Mouse (Mus musculus): ENCODE measurements around the gene Emid1. TPM values are rescaled to one million over a fixed set of nuclear protein-coding genes. Genes with fewer than 3 reads are reported as not detected.
"Not testable (repeated sequence)": the region's sequence is repeated elsewhere in the genome, so short reads cannot be mapped to it uniquely, and the experiment has no call there.

The Emid1 gene
- total and polyA plus RNA-seq, 3 experiments = not detected

- Histone ChIP-seq H3K4me2 (ENCODE audit: insufficient read depth, low read depth, poor library complexity, severe bottlenecking) (no peak overlapping the region), H3K79me2 (replicated peaks; ENCODE audit: control insufficient read depth, extremely low read depth, insufficient read depth, poor library complexity, severe bottlenecking) (peaks cover 86% of the 10 kb centered on the region), H3K27me3 (replicated peaks) (no peaks in the 10 kb centered on the region), H3K9me3 (replicated peaks; ENCODE audit: low read length) (no peaks in the 10 kb centered on the region), H3K4me3 (replicated peaks in 1 of 3; ENCODE audit: low read depth in 2 of 3, low read length in 2 of 3, poor library complexity in 1 of 3) (no peak overlapping the region), H3K27ac (ENCODE audit: insufficient read depth, low read depth) (no peak overlapping the region), H3K4me1 (ENCODE audit: control insufficient read depth in 1 of 2, insufficient read depth in 2 of 2) (peaks cover 0 to 18% of the 10 kb centered on the region in 2 experiments; a peak in 2 of 4 replicates), H3K9ac (ENCODE audit: insufficient read depth, low read depth) (no peak overlapping the region), H3K36me3 (replicated peaks in 1 of 2; ENCODE audit: control insufficient read depth in 1 of 2, insufficient read depth in 1 of 2, low read length in 1 of 2) (peaks cover 76 to 97% of the 10 kb centered on the region in 2 experiments)
- DNase-seq (ENCODE audit: extremely low read depth) = no peak
- in situ Hi-C loops (cut with MboI; ENCODE audit: low pct_ligation_motif_present, low pct_unique_long_range_greater_than_20kb, low sequenced_read_pairs) = no loop called here
- dilution Hi-C loops (cut with MboI; ENCODE audit: extremely low pct_ligation_motif_present, extremely low pct_unique_long_range_greater_than_20kb, low sequenced_read_pairs) = no loop called here
- TF ChIP-seq ETS1 (conservative IDR thresholded peaks at IDR 0.05; ENCODE audit: low read depth, low read length) (no peak), MXI1 (IDR thresholded peaks at IDR 0.05; ENCODE audit: low read depth, low read length) (no peak), NELFE (IDR thresholded peaks at IDR 0.05; ENCODE audit: low read depth, low read length) (no peak), ZC3H11A (IDR thresholded peaks at IDR 0.05; ENCODE audit: low read depth, low read length) (no peak), MEF2A (IDR thresholded peaks at IDR 0.05; ENCODE audit: borderline replicate concordance, low read depth, low read length) (no peak)
These were observed 62.9 kb downstream of the Emid1 start for GRCm38 (mm10) chr11:5089147-5089546.

- DNase-seq (ENCODE audit: extremely low read depth); H3K27ac ChIP-seq (ENCODE audit: insufficient read depth, low read depth); H3K27me3 ChIP-seq (replicated peaks); dilution Hi-C loops (cut with MboI; ENCODE audit: extremely low pct_ligation_motif_present, extremely low pct_unique_long_range_greater_than_20kb, low sequenced_read_pairs); H3K9ac ChIP-seq (ENCODE audit: insufficient read depth, low read depth); H3K4me2 ChIP-seq (ENCODE audit: insufficient read depth, low read depth, poor library complexity, severe bottlenecking); in situ Hi-C loops (cut with MboI; ENCODE audit: low pct_ligation_motif_present, low pct_unique_long_range_greater_than_20kb, low sequenced_read_pairs); H3K4me3 ChIP-seq (replicated peaks in 1 of 3; ENCODE audit: low read depth in 2 of 3, low read length in 2 of 3, poor library complexity in 1 of 3); H3K4me1 ChIP-seq (ENCODE audit: control insufficient read depth in 1 of 2, insufficient read depth in 2 of 2); H3K9me3 ChIP-seq (replicated peaks; ENCODE audit: low read length): not testable (repeated sequence)
- H3K36me3 ChIP-seq (replicated peaks in 1 of 2; ENCODE audit: control insufficient read depth in 1 of 2, insufficient read depth in 1 of 2, low read length in 1 of 2) = peaks cover 71 to 82% of the 10 kb centered on the region in 2 experiments
- H3K79me2 ChIP-seq (replicated peaks; ENCODE audit: control insufficient read depth, extremely low read depth, insufficient read depth, poor library complexity, severe bottlenecking) = peaks cover 38% of the 10 kb centered on the region
These were observed 75.2 kb downstream of the Emid1 start for GRCm38 (mm10) chr11:5076843-5077242.

GRCm38 (mm10) chr11:5075760-5076159 is 76.3 kb downstream of the Emid1 start:
- Histone ChIP-seq H3K4me1 (ENCODE audit: control insufficient read depth in 1 of 2, insufficient read depth in 2 of 2) (no peaks in the 10 kb centered on the region), H3K4me2 (ENCODE audit: insufficient read depth, low read depth, poor library complexity, severe bottlenecking) (no peak overlapping the region), H3K27ac (ENCODE audit: insufficient read depth, low read depth) (no peak overlapping the region), H3K79me2 (replicated peaks; ENCODE audit: control insufficient read depth, extremely low read depth, insufficient read depth, poor library complexity, severe bottlenecking) (peaks cover 31% of the 10 kb centered on the region), H3K9me3 (replicated peaks; ENCODE audit: low read length) (no peaks in the 10 kb centered on the region), H3K9ac (ENCODE audit: insufficient read depth, low read depth) (no peak overlapping the region), H3K4me3 (replicated peaks in 1 of 3; ENCODE audit: low read depth in 2 of 3, low read length in 2 of 3, poor library complexity in 1 of 3) (no peak overlapping the region), H3K27me3 (replicated peaks) (no peaks in the 10 kb centered on the region), H3K36me3 (replicated peaks in 1 of 2; ENCODE audit: control insufficient read depth in 1 of 2, insufficient read depth in 1 of 2, low read length in 1 of 2) (peaks cover 76 to 84% of the 10 kb centered on the region in 2 experiments)
- dilution Hi-C loops (cut with MboI; ENCODE audit: extremely low pct_ligation_motif_present, extremely low pct_unique_long_range_greater_than_20kb, low sequenced_read_pairs) (no loop called here), in situ Hi-C loops (cut with MboI; ENCODE audit: low pct_ligation_motif_present, low pct_unique_long_range_greater_than_20kb, low sequenced_read_pairs) (no loop called here)
- TF ChIP-seq POLR2A (IDR thresholded peaks at IDR 0.05; ENCODE audit: low read depth, low read length) (0 out of 2 replicates have a peak, but pooled peaks have one; percentile 8), TCF12 (IDR thresholded peaks at IDR 0.05; ENCODE audit: low read depth, low read length) (no peak)
- no peak for DNase-seq (ENCODE audit: extremely low read depth)

- dilution Hi-C loops (cut with MboI; ENCODE audit: extremely low pct_ligation_motif_present, extremely low pct_unique_long_range_greater_than_20kb, low sequenced_read_pairs) = no loop called here
- H3K79me2 ChIP-seq (replicated peaks; ENCODE audit: control insufficient read depth, extremely low read depth, insufficient read depth, poor library complexity, severe bottlenecking) = peaks cover 23% of the 10 kb centered on the region
- H3K4me2 ChIP-seq (ENCODE audit: insufficient read depth, low read depth, poor library complexity, severe bottlenecking) = no peak overlapping the region
- peak; percentile 54 for DNase-seq (ENCODE audit: extremely low read depth)
- H3K36me3 ChIP-seq (replicated peaks in 1 of 2; ENCODE audit: control insufficient read depth in 1 of 2, insufficient read depth in 1 of 2, low read length in 1 of 2) = peaks cover 76 to 84% of the 10 kb centered on the region in 2 experiments
- no peaks in the 10 kb centered on the region for H3K9me3 ChIP-seq (replicated peaks; ENCODE audit: low read length)
- H3K4me3 ChIP-seq (replicated peaks in 1 of 3; ENCODE audit: low read depth in 2 of 3, low read length in 2 of 3, poor library complexity in 1 of 3) = no peak overlapping the region
- no peak overlapping the region for H3K27ac ChIP-seq (ENCODE audit: insufficient read depth, low read depth)
- in situ Hi-C loops (cut with MboI; ENCODE audit: low pct_ligation_motif_present, low pct_unique_long_range_greater_than_20kb, low sequenced_read_pairs) = no loop called here
- no peaks in the 10 kb centered on the region for H3K4me1 ChIP-seq (ENCODE audit: control insufficient read depth in 1 of 2, insufficient read depth in 2 of 2)
- no peaks in the 10 kb centered on the region for H3K27me3 ChIP-seq (replicated peaks)
- H3K9ac ChIP-seq (ENCODE audit: insufficient read depth, low read depth) = no peak overlapping the region
- TF ChIP-seq CTCF (conservative IDR thresholded peaks at IDR 0.05 in 1 of 2, IDR thresholded peaks at IDR 0.05 in 1 of 2; ENCODE audit: low read depth in 2 of 2, low read length in 2 of 2) = peak; percentile 53 to 62
- TF ChIP-seq TBP (conservative IDR thresholded peaks at IDR 0.05; ENCODE audit: low read depth, low read length) = no peak
- TF ChIP-seq TCF12 (IDR thresholded peaks at IDR 0.05; ENCODE audit: low read depth, low read length) = no peak
- no peak for TF ChIP-seq RAD21 (IDR thresholded peaks at IDR 0.05; ENCODE audit: low read depth, low read length)
- TF ChIP-seq CHD1 (IDR thresholded peaks at IDR 0.05; ENCODE audit: low read depth, low read length) = no peak
These were observed 77.2 kb downstream of the Emid1 start for GRCm38 (mm10) chr11:5074882-5075281.
